In the genomic region with DNA sequence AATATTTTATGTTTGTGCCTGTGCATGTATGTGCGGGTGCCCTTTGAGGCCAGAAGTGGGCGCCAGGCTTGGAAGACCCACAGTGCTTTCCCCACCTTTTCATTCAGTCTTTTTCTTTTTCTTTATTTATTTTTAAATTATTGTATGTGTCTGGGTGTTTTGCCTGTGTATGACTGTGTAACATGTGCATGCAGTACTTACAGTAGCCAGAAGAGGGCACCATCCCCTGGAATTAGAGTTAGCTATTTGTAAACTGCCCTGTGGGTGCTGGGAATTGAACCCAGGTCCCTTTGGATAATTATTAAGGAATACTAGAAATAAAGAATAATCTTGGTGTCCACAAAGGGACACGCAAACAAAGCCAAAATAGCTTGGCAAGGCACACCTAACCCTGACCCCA, we compare ENCODE assay signal across 16 mouse cellular contexts. TPM values are rescaled to one million over a fixed set of nuclear protein-coding genes. Genes with fewer than 3 reads are reported as not detected.
DNase-seq lines count a peak whose midpoint lies in the region; ATAC-seq and TF ChIP-seq lines count a peak whose summit lies in the region.
"Had no signal": no experiment of that assay in that cellular context is flagged by ENCODE, and none has a peak within 500 bp of the region (broad histone marks: within the 10 kb centered on the region; RNA-seq: fewer than 3 reads in every experiment).

No protein-coding gene starts in this region.

- ATAC-seq in forebrain, postnatal 0 days = no peak
- ATAC-seq in forebrain, embryonic 16.5 days = no peak
- no peak for ATAC-seq in liver, postnatal 0 days
- ATAC-seq: midbrain, embryonic 16.5 days had no signal

- H3K4me1 ChIP-seq in forebrain, postnatal 0 days (ENCODE audit: insufficient read depth) = no peaks in the 10 kb centered on the region
- H3K4me1 ChIP-seq in forebrain, embryonic 16.5 days (replicated peaks; ENCODE audit: control insufficient read depth, insufficient read depth, low read length) = no peaks in the 10 kb centered on the region
- H3K4me1 ChIP-seq in liver, postnatal 0 days (ENCODE audit: insufficient read depth) = no peaks in the 10 kb centered on the region
- H3K4me1 ChIP-seq: intestine, embryonic 15.5 days; stomach, embryonic 15.5 days had no signal

- H3K36me3 ChIP-seq in forebrain, postnatal 0 days (ENCODE audit: insufficient read depth) = no peaks in the 10 kb centered on the region
- no peaks in the 10 kb centered on the region for H3K36me3 ChIP-seq in forebrain, embryonic 16.5 days (ENCODE audit: control insufficient read depth, insufficient read depth)
- H3K36me3 ChIP-seq in liver, postnatal 0 days (replicated peaks; ENCODE audit: insufficient read depth, low read length) = no peaks in the 10 kb centered on the region
- H3K36me3 ChIP-seq: intestine, embryonic 15.5 days; stomach, embryonic 15.5 days had no signal

- no peak for TF ChIP-seq EP300 in liver, postnatal 0 days (IDR thresholded peaks at IDR 0.05; ENCODE audit: low read depth)

- peak; percentile 50 for TF ChIP-seq CTCF in forebrain, postnatal 0 days (IDR thresholded peaks at IDR 0.05; ENCODE audit: low read depth)
- TF ChIP-seq CTCF in liver, postnatal 0 days (IDR thresholded peaks at IDR 0.05; ENCODE audit: low read depth) = peak; percentile 62

- H3K27ac ChIP-seq in forebrain, postnatal 0 days (ENCODE audit: low read depth, low read length) = no peak overlapping the region
- H3K27ac ChIP-seq in forebrain, embryonic 16.5 days (ENCODE audit: low read length) = no peak overlapping the region
- no peak overlapping the region for H3K27ac ChIP-seq in liver, postnatal 0 days (ENCODE audit: low read depth)
- H3K27ac ChIP-seq: intestine, embryonic 15.5 days; macrophage; stomach, embryonic 15.5 days had no signal

- no peaks in the 10 kb centered on the region for H3K9me3 ChIP-seq in forebrain, postnatal 0 days (ENCODE audit: low read length)
- H3K9me3 ChIP-seq in forebrain, embryonic 16.5 days (ENCODE audit: control insufficient read depth, low read length) = peaks cover 5% of the 10 kb centered on the region; the same call in 1 of the 2 replicates
- H3K9me3 ChIP-seq in liver, postnatal 0 days (ENCODE audit: low read length) = no peaks in the 10 kb centered on the region
- H3K9me3 ChIP-seq: intestine, embryonic 15.5 days; stomach, embryonic 15.5 days had no signal

- 98% methylated on average over 3 of the region's 3 CpGs for WGBS in forebrain, postnatal 0 days
- 96% methylated on average over 3 of the region's 3 CpGs for WGBS in forebrain, embryonic 16.5 days
- 83% methylated on average over 3 of the region's 3 CpGs for WGBS in liver, postnatal 0 days (ENCODE audit: insufficient replicate concordance)

- no peak overlapping the region for H3K9ac ChIP-seq in forebrain, postnatal 0 days
- H3K9ac ChIP-seq in forebrain, embryonic 16.5 days (replicated peaks; ENCODE audit: low read depth, low read length) = no peak overlapping the region
- no peak overlapping the region for H3K9ac ChIP-seq in liver, postnatal 0 days (replicated peaks)
- H3K9ac ChIP-seq: intestine, embryonic 15.5 days; stomach, embryonic 15.5 days had no signal

- H3K4me2 ChIP-seq in forebrain, postnatal 0 days (ENCODE audit: low read depth) = no peak overlapping the region
- no peak overlapping the region for H3K4me2 ChIP-seq in forebrain, embryonic 16.5 days (ENCODE audit: low read length)
- H3K4me2 ChIP-seq in liver, postnatal 0 days (ENCODE audit: low read depth, low read length) = no peak overlapping the region
- H3K4me2 ChIP-seq: intestine, embryonic 15.5 days; stomach, embryonic 15.5 days had no signal

- no peak for DNase-seq in forebrain, postnatal 0 days
- no peak for DNase-seq in liver, postnatal 0 days
- DNase-seq in liver = no peak
- DNase-seq in A20 (ENCODE audit: low read depth, low spot score) = peak; percentile 33
- peak; percentile 57 for DNase-seq in R1 (ENCODE audit: low read depth, low spot score)
- no peak for DNase-seq in urinary bladder, adult 18-20 months (ENCODE audit: low spot score in 2 of 2)
- DNase-seq in frontal cortex, postnatal 14 days (ENCODE audit: low spot score in 2 of 2) = no peak
- DNase-seq: cerebellum, adult 18-20 months; heart, postnatal 14 days; kidney, postnatal 36 days; right cerebral cortex, postnatal 25 days had no signal

- no peak overlapping the region for H3K4me3 ChIP-seq in forebrain, postnatal 0 days (ENCODE audit: low read depth, low read length)
- H3K4me3 ChIP-seq in forebrain, embryonic 16.5 days (replicated peaks; ENCODE audit: low read length) = no peak overlapping the region
- H3K4me3 ChIP-seq in liver, postnatal 0 days (ENCODE audit: low read depth, low read length) = no peak overlapping the region
- H3K4me3 ChIP-seq: intestine, embryonic 15.5 days; stomach, embryonic 15.5 days had no signal

- H3K27me3 ChIP-seq in forebrain, postnatal 0 days (ENCODE audit: insufficient read depth, low read length) = no peaks in the 10 kb centered on the region
- H3K27me3 ChIP-seq in forebrain, embryonic 16.5 days (replicated peaks; ENCODE audit: control insufficient read depth, insufficient read depth, low read length) = no peaks in the 10 kb centered on the region
- no peaks in the 10 kb centered on the region for H3K27me3 ChIP-seq in liver, postnatal 0 days (ENCODE audit: insufficient read depth, low read length)
- H3K27me3 ChIP-seq: intestine, embryonic 15.5 days; stomach, embryonic 15.5 days had no signal

RNA-seq across cellular contexts. Expression of a gene that starts 15.1 kb away (rescaled TPM):
- 9.2 and 9.9 TPM in 2 replicates for total RNA-seq in forebrain, postnatal 0 days (2014; rRNA removed)
- 6.7 and 9.2 TPM in 2 replicates for polyA plus RNA-seq in forebrain, postnatal 0 days (2015; fragmentation: Nextera tagmentation; extraction: Ambion mirVana)
- polyA plus RNA-seq in forebrain, embryonic 16.5 days (2015; fragmentation: Nextera tagmentation; extraction: Ambion mirVana) = 8.1 and 10.8 TPM in 2 replicates
- polyA plus RNA-seq in liver, postnatal 0 days (2015; fragmentation: Nextera tagmentation; extraction: Ambion mirVana) = 14.5 and 15.7 TPM in 2 replicates

RNA-seq across cellular contexts. Expression of a gene that starts 41.3 kb away (rescaled TPM):
- 54.1 and 58.4 TPM in 2 replicates for total RNA-seq in forebrain, postnatal 0 days (2014; rRNA removed)
- 76.3 and 79.5 TPM in 2 replicates for polyA plus RNA-seq in forebrain, postnatal 0 days (2015; fragmentation: Nextera tagmentation; extraction: Ambion mirVana)
- polyA plus RNA-seq in forebrain, embryonic 16.5 days (2015; fragmentation: Nextera tagmentation; extraction: Ambion mirVana) = 116 TPM in 2 replicates
- 68.5 and 80.9 TPM in 2 replicates for polyA plus RNA-seq in liver, postnatal 0 days (2015; fragmentation: Nextera tagmentation; extraction: Ambion mirVana)

RNA-seq across cellular contexts. Expression of a gene that starts 57.3 kb away (rescaled TPM):
- total RNA-seq in forebrain, postnatal 0 days (2014; rRNA removed) = 70.8 and 72.6 TPM in 2 replicates
- 18.5 and 25.2 TPM in 2 replicates for polyA plus RNA-seq in forebrain, postnatal 0 days (2015; fragmentation: Nextera tagmentation; extraction: Ambion mirVana)
- 30.7 and 36.0 TPM in 2 replicates for polyA plus RNA-seq in forebrain, embryonic 16.5 days (2015; fragmentation: Nextera tagmentation; extraction: Ambion mirVana)
- polyA plus RNA-seq in liver, postnatal 0 days (2015; fragmentation: Nextera tagmentation; extraction: Ambion mirVana) = 8.5 TPM in 2 replicates

Comparison
In these comparisons a context has a peak if more than half of its experiments do, and no peak if none do; other contexts are left out.
1. DNase-seq: peak in A20 (single experiment) and R1 (single experiment); none in forebrain, postnatal 0 days (single experiment), liver, postnatal 0 days (single experiment), liver (single experiment), urinary bladder, adult 18-20 months (0 of 2) and frontal cortex, postnatal 14 days (0 of 2).